Mouse (Mus musculus) embryonic facial prominence, embryonic 10.5 days (tissue): Measurements from ENCODE around the gene Zfp507. TPM values are rescaled to one million over a fixed set of nuclear protein-coding genes. Genes with fewer than 3 reads are reported as not detected.

Experiments
- DNase-seq: peaks from one replicate; pipeline ENCODE4 v3.0.0-alpha.2; 2017; ENCODE audit warnings: low spot score
- H3K27ac ChIP-seq: fragments of 300-500 bp; sonication (generic); replicated peaks from 2 replicates; pipeline ENCODE4 v1.5.1; 2016; ENCODE audit warnings: mild to moderate bottlenecking
- H3K27me3 ChIP-seq: fragments of 300-500 bp; sonication (generic); replicated peaks from 2 replicates; pipeline ENCODE4 v1.6.1; 2016; ENCODE audit warnings: low read depth, mild to moderate bottlenecking; ENCODE audit not compliant: poor library complexity, severe bottlenecking
- H3K36me3 ChIP-seq: fragments of 300-500 bp; sonication (generic); replicated peaks from 2 replicates; pipeline ENCODE4 v1.6.1; 2016; ENCODE audit warnings: mild to moderate bottlenecking, moderate library complexity
- H3K4me1 ChIP-seq: fragments of 300-500 bp; sonication (generic); 2 replicates; pipeline ENCODE4 v1.6.1; 2016
- H3K4me3 ChIP-seq: fragments of 300-500 bp; sonication (generic); 2 replicates; pipeline ENCODE4 v1.5.1; 2016; ENCODE audit warnings: mild to moderate bottlenecking, moderate library complexity
- H3K9me3 ChIP-seq: fragments of 300-500 bp; sonication (generic); 2 replicates; pipeline ENCODE4 v1.6.1; 2016; ENCODE audit warnings: mild to moderate bottlenecking
- WGBS: fragments of 180-500 bp; shearing (Covaris S2); methylation state at CpG from one replicate; pipeline ENCODE4 v1.1.7; 2016; 5-methylcytosine and 5-hydroxymethylcytosine counted together
- polyA plus RNA-seq: library from polyadenylated mRNA; unstranded; fragments of >200 nt; fragmentation: Nextera tagmentation; extraction: Ambion mirVana; gene quantifications from 2 replicates; pipeline ENCODE4 v1.2.1, GENCODE M21; 2016

Zfp507 gene
- polyA plus RNA-seq, 1 experiment from 2014 or later: 19.4 TPM

GRCm38 (mm10) chr7:35770122-35770521 is 32.7 kb downstream of the Zfp507 start:
- peaks cover 36% of the 10 kb centered on the region for H3K36me3 ChIP-seq
- no peaks in the 10 kb centered on the region for H3K4me1 ChIP-seq
- no peaks in the 10 kb centered on the region for H3K9me3 ChIP-seq
- H3K27ac ChIP-seq: no peak overlapping the region
- no peak overlapping the region for H3K4me3 ChIP-seq
- no peaks in the 10 kb centered on the region for H3K27me3 ChIP-seq
- DNase-seq: no peak
- 88% methylated on average over 7 of the region's 7 CpGs for WGBS

GRCm38 (mm10) chr7:35764461-35764860 is 38.3 kb downstream of the Zfp507 start:
- 94% methylated on average over 11 of the region's 11 CpGs for WGBS

GRCm38 (mm10) chr7:35761801-35762200 is 41.0 kb downstream of the Zfp507 start:
- no peaks in the 10 kb centered on the region for H3K4me1 ChIP-seq
- no peak for DNase-seq
- H3K4me3 ChIP-seq: no peak overlapping the region
- no peaks in the 10 kb centered on the region for H3K27me3 ChIP-seq
- WGBS: 80% methylated on average over 5 of the region's 5 CpGs
- H3K27ac ChIP-seq: no peak overlapping the region
- no peaks in the 10 kb centered on the region for H3K9me3 ChIP-seq
- no peaks in the 10 kb centered on the region for H3K36me3 ChIP-seq

More at GRCm38 (mm10) chr7:35764461-35764860, 38.3 kb downstream of the Zfp507 start:
- H3K9me3 ChIP-seq: no peaks in the 10 kb centered on the region
- H3K4me1 ChIP-seq: no peaks in the 10 kb centered on the region
- no peaks in the 10 kb centered on the region for H3K36me3 ChIP-seq
- no peak overlapping the region for H3K4me3 ChIP-seq
- H3K27ac ChIP-seq: no peak overlapping the region
- no peak for DNase-seq
- no peaks in the 10 kb centered on the region for H3K27me3 ChIP-seq

GRCm38 (mm10) chr7:35759602-35760001 is 43.2 kb downstream of the Zfp507 start:
- 18% methylated on average over 2 of the region's 2 CpGs for WGBS

DNA sequence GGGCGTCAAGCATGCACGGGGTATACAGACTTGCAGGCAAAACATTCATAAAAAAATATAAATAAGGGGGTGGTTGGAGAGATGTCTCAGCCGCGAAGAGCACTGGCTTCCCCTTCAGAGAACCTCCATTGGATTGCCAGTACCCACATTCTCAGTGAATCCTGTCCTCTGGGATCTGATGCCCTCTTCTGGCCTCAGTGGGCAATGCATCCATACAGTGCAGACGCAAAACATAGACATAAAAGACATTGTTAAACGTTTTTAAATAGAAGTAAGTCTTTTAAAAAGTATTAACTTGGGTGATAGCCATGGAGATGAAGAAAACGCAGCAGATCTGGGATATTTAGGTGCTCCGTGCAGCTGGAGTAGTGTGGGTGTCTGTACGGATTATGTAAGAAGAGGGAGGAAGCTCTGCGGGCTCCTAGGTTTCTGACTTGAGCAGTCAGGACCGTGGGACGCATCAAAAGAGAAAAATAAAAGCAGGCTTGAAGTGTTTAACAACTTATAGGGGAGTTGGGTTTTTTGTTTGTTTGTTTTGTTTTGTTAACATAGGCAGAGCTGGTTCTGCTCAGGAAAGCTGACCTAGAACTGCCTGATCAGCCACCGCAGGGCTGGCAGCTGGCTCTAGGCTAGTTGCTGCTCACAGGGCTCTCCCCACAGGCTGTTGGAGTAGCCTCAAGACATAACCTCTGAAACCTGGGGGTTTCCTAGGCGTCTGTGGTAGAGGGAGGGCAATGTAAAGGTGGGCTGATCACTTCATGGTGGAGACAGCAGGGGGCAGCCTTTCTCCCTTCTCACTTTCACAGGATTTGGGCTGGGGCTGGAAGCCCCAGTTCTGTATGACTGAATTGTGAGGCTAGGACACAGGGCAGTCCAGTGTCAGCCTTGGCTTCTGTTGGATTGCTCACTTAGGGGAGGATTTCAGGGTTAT is 46.0 kb downstream of the Zfp507 start:
- H3K9me3 ChIP-seq: no peaks in the 10 kb centered on the region
- H3K4me3 ChIP-seq: no peak overlapping the region
- peak; percentile 30 for DNase-seq
- H3K36me3 ChIP-seq: peaks cover 4% of the 10 kb centered on the region; the same call in 1 of the 2 replicates
- H3K27ac ChIP-seq: no peak overlapping the region
- 39% methylated on average over 14 of the region's 14 CpGs for WGBS
- H3K4me1 ChIP-seq: peaks cover 22% of the 10 kb centered on the region
- no peaks in the 10 kb centered on the region for H3K27me3 ChIP-seq

More at GRCm38 (mm10) chr7:35759602-35760001, 43.2 kb downstream of the Zfp507 start:
- Histone ChIP-seq H3K36me3 (no peaks in the 10 kb centered on the region), H3K27ac (no peak overlapping the region), H3K9me3 (no peaks in the 10 kb centered on the region), H3K4me1 (peaks cover 4% of the 10 kb centered on the region), H3K4me3 (no peak overlapping the region), H3K27me3 (no peaks in the 10 kb centered on the region)
- DNase-seq: peak; percentile 42

DNA sequence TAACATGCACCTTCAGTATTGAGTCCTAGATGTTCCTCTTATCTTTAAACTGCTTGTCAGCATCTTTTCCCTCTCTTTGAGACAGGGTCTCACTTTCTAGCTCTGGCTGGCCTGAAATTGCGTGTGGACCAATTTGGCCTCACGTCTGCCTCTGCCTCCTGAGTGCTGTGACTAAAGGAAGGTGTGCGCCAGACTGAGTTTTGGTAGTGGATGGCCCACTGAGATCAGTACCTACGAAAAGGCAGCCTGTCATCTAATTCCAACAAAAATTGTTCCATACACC is 48.0 kb downstream of the Zfp507 start:
- H3K9me3 ChIP-seq: no peaks in the 10 kb centered on the region
- peaks cover 23% of the 10 kb centered on the region for H3K36me3 ChIP-seq
- no peak for DNase-seq
- peak overlapping the region; percentile 75 for H3K4me3 ChIP-seq
- 79% methylated on average over 4 of the region's 4 CpGs for WGBS
- H3K27me3 ChIP-seq: no peaks in the 10 kb centered on the region
- peaks cover 22% of the 10 kb centered on the region for H3K4me1 ChIP-seq
- H3K27ac ChIP-seq: peak overlapping the region; percentile 85

GRCm38 (mm10) chr7:35754033-35754885 is 48.5 kb downstream of the Zfp507 start, which contains the start of gene Dpy19l3:
Gene Dpy19l3, minus strand, starts transcription at chr7:35754454.
- Histone ChIP-seq H3K27me3 (no peaks in the 10 kb centered on the region), H3K36me3 (peaks cover 29% of the 10 kb centered on the region), H3K4me1 (peaks cover 22% of the 10 kb centered on the region), H3K4me3 (peak within 1 kb of the TSS; percentile 75), H3K27ac (peak within 1 kb of the TSS; percentile 85), H3K9me3 (no peaks in the 10 kb centered on the region)
- WGBS: under 1% methylated on average over 70 of the region's 70 CpGs
- DNase-seq: peak; percentile 95

DNA sequence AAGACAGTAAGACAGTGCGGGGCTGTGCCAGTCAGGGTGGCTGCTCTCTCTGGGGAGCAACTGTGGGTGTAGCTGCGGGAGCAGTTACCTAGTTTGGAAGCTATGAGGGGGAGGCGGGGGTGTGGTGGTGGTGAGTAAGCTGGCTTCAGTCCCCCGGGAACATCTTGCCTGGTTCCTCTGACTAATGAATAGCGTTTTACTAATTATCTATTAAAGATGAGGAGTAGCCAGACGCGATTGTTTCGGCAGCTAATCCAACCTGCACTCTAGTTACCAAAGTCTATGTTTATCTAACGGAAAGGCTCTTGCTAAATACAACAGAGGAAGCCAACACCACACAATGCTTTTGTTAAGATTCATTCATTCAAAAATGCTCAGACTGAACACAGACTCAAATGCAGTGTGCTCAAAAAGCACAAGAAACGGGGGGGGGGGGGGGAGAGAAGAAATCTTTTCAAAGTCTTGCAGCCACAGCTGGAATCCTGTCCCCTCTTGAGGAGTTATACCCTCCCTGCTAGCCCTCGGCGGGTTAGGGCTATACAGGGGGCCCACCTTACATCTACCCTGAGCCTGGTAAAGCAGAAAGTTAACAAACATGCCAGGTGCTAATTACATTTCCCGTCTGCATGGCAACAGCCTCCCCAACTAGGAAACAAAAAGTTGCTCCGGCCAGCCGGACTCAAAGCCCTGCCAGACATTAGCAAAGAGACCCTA is 49.3 kb downstream of the Zfp507 start:
- 6% methylated on average over 15 of the region's 15 CpGs for WGBS
- H3K9me3 ChIP-seq: no peaks in the 10 kb centered on the region
- H3K27me3 ChIP-seq: no peaks in the 10 kb centered on the region
- DNase-seq: no peak
- peaks cover 37% of the 10 kb centered on the region for H3K36me3 ChIP-seq
- H3K4me3 ChIP-seq: peak overlapping the region; percentile 75
- H3K27ac ChIP-seq: peak overlapping the region; percentile 85
- peaks cover 22% of the 10 kb centered on the region for H3K4me1 ChIP-seq

DNA sequence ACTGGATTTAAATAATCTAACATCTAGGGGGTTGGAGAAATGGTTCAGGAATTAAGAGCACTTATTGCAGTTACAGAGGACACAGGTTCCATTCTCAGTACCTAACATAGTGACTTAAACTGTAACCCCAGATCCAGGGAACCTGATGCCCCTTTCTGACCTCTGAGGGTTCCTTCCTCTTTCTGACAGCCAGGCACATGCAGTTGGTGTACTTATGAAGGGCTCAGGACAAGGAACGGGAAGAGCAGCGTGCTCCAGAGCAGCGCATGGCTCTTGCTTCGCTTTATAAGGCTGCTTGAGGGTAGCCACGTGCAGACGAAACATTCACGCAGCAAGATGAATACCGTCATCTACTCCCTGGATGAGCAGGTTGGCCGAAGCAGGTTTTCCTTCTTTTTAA is 51.9 kb downstream of the Zfp507 start:
- Histone ChIP-seq H3K36me3 (peaks cover 63% of the 10 kb centered on the region), H3K27me3 (no peaks in the 10 kb centered on the region), H3K4me1 (peaks cover 30% of the 10 kb centered on the region), H3K4me3 (no peak overlapping the region), H3K9me3 (no peaks in the 10 kb centered on the region), H3K27ac (no peak overlapping the region)
- DNase-seq: no peak
- WGBS: 95% methylated on average over 9 of the region's 9 CpGs

DNA sequence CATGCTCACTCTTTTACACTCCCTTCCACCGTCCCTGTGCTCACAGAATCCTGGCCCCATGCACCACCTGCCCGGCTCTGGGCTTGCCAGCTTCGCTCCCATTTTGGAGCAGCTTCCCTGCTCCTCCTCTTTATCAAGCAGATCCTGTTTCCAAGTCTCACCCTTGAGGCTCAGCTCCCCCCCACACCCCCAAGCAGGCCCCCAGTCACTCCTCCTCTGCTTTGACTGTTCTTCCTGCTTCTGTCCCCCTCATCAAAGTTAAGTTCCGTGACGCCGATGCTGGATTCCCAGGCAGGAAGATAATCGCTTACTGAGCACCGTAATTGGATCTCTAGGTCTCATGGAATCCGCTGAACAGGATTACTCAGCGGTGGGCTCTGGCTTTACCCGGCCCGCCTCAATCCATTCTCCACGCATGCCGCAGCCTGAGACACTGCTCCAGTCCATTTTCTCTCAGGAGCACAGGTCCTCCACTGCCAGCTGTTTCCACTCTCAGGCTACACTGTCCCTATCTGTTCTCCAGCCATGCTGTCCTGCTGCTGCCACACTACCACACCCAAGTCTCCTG is 55.3 kb downstream of the Zfp507 start:
- WGBS: 60% methylated on average over 14 of the region's 14 CpGs
- Histone ChIP-seq H3K27ac (0 out of 2 replicates have a peak overlapping the region, but pooled peaks have one; percentile 4), H3K4me3 (no peak overlapping the region), H3K9me3 (no peaks in the 10 kb centered on the region), H3K4me1 (peaks cover 15% of the 10 kb centered on the region), H3K36me3 (peaks cover 97% of the 10 kb centered on the region), H3K27me3 (no peaks in the 10 kb centered on the region)
- peak; percentile 42 for DNase-seq

GRCm38 (mm10) chr7:35746686-35747396 is 56.0 kb downstream of the Zfp507 start:
- WGBS: 87% methylated on average over 12 of the region's 12 CpGs
- no peak overlapping the region for H3K4me3 ChIP-seq
- H3K9me3 ChIP-seq: no peaks in the 10 kb centered on the region
- H3K4me1 ChIP-seq: peaks cover 15% of the 10 kb centered on the region
- no peak for DNase-seq
- H3K36me3 ChIP-seq: peaks cover 99% of the 10 kb centered on the region
- H3K27me3 ChIP-seq: no peaks in the 10 kb centered on the region
- H3K27ac ChIP-seq: no peak overlapping the region
